ENCODE assay signal across 16 mouse cellular contexts in the genomic region with DNA sequence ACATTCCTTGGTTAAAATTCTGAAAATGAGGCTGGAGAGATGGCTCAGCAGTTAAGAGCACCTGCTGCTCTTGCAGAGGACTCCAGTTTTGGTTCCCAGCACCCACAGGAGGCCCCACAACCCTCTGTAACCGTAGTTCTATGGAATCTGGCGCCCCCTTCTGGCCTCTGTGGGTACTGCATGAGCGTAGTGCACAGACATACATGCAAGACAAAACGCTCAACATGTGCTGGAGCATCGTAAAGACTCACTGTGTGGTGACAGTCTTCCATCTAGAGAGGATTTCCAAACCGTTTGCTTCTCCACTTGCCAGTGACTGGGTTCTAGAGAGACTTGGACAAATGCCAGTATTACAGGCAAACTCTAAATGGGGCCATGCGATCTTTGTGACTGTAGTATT.
A peak's percentile ranks its signal among the peaks of the same experiment; 100 is the strongest.
DNase-seq lines count a peak whose midpoint lies in the region; ATAC-seq and TF ChIP-seq lines count a peak whose summit lies in the region.
"Had no signal": no experiment of that assay in that cellular context is flagged by ENCODE, and none has a peak within 500 bp of the region (broad histone marks: within the 10 kb centered on the region; RNA-seq: fewer than 3 reads in every experiment).

No protein-coding gene starts in this region.

- no peaks in the 10 kb centered on the region for H3K9me3 ChIP-seq in stomach, postnatal 0 days (ENCODE audit: control insufficient read depth, low read length)
- H3K9me3 ChIP-seq: lung, embryonic 15.5 days had no signal

- H3K4me1 ChIP-seq in kidney, adult 2 months (ENCODE audit: control insufficient read depth, insufficient read depth, low read length) = no peaks in the 10 kb centered on the region
- no peaks in the 10 kb centered on the region for H3K4me1 ChIP-seq in spleen, adult 2 months (ENCODE audit: control insufficient read depth, insufficient read depth, insufficient read length)
- H3K4me1 ChIP-seq in stomach, postnatal 0 days (replicated peaks; ENCODE audit: control insufficient read depth, insufficient read depth) = no peaks in the 10 kb centered on the region
- H3K4me1 ChIP-seq: embryonic facial prominence, embryonic 13.5 days; heart, embryonic 13.5 days; lung, embryonic 15.5 days had no signal

- no peak for TF ChIP-seq POLR2A in kidney, adult 2 months (IDR thresholded peaks at IDR 0.05; ENCODE audit: low read depth, low read length)
- TF ChIP-seq POLR2A in spleen, adult 2 months (IDR thresholded peaks at IDR 0.05; ENCODE audit: low read depth, low read length) = no peak

- H3K27me3 ChIP-seq in kidney, adult 2 months (replicated peaks; ENCODE audit: control insufficient read depth, insufficient read depth, low read length) = no peaks in the 10 kb centered on the region
- H3K27me3 ChIP-seq in spleen, adult 2 months (ENCODE audit: control insufficient read depth, insufficient read depth, low read length) = no peaks in the 10 kb centered on the region
- no peaks in the 10 kb centered on the region for H3K27me3 ChIP-seq in stomach, postnatal 0 days (ENCODE audit: control insufficient read depth, insufficient read depth, low read length)
- H3K27me3 ChIP-seq: embryonic facial prominence, embryonic 13.5 days; lung, embryonic 15.5 days had no signal

- no peak overlapping the region for H3K9ac ChIP-seq in stomach, postnatal 0 days (ENCODE audit: low read length)
- H3K9ac ChIP-seq: embryonic facial prominence, embryonic 13.5 days; heart, embryonic 13.5 days; hindbrain, embryonic 14.5 days; lung, embryonic 15.5 days had no signal

- intact Hi-C loops in heart, postnatal 25 days (cut with DNase I) = no loop called here

- ATAC-seq in stomach, postnatal 0 days (ENCODE audit: low FRiP score, low TSS enrichment) = no peak
- ATAC-seq in frontal cortex, adult (ENCODE audit: low TSS enrichment) = no peak
- ATAC-seq: midbrain, embryonic 16.5 days had no signal

- TF ChIP-seq CTCF in kidney, adult 2 months (conservative IDR thresholded peaks at IDR 0.05; ENCODE audit: insufficient read depth, insufficient read length, low read depth, low read length) = peak; percentile 36
- peak; percentile 32; the same call in 1 of the 2 replicates for TF ChIP-seq CTCF in spleen, adult 2 months (IDR thresholded peaks at IDR 0.05; ENCODE audit: extremely low read depth, insufficient read depth, insufficient read length, insufficient replicate concordance)
- peak; percentile 53 for TF ChIP-seq CTCF in stomach, postnatal 0 days (IDR thresholded peaks at IDR 0.05; ENCODE audit: low read depth)

- H3K4me2 ChIP-seq in stomach, postnatal 0 days (replicated peaks; ENCODE audit: low read depth) = no peak overlapping the region
- H3K4me2 ChIP-seq: embryonic facial prominence, embryonic 13.5 days; heart, embryonic 13.5 days; hindbrain, embryonic 14.5 days; lung, embryonic 15.5 days had no signal

- TF ChIP-seq EP300 in stomach, postnatal 0 days (optimal IDR thresholded peaks at IDR 0.05) = no peak

- WGBS in kidney, adult 2 months = 80% methylated on average over 7 of the region's 7 CpGs
- 81% methylated on average over 7 of the region's 7 CpGs for WGBS in spleen, adult 2 months
- WGBS in stomach, postnatal 0 days = 76% methylated on average over 7 of the region's 7 CpGs

- H3K36me3 ChIP-seq in kidney, adult 2 months (ENCODE audit: control insufficient read depth, insufficient read depth, low read length) = no peaks in the 10 kb centered on the region
- no peaks in the 10 kb centered on the region for H3K36me3 ChIP-seq in spleen, adult 2 months (ENCODE audit: control insufficient read depth, insufficient read depth, low read length)
- no peaks in the 10 kb centered on the region for H3K36me3 ChIP-seq in stomach, postnatal 0 days (ENCODE audit: control insufficient read depth, insufficient read depth, low read length)
- H3K36me3 ChIP-seq: embryonic facial prominence, embryonic 13.5 days; heart, embryonic 13.5 days; lung, embryonic 15.5 days had no signal

- no peak for DNase-seq in kidney, adult 2 months
- no peak for DNase-seq in kidney, postnatal 10 days
- no peak for DNase-seq in spleen, adult 2 months (ENCODE audit: low read depth in 1 of 2, low spot score in 2 of 2)
- no peak for DNase-seq in spleen, adult 12 weeks (ENCODE audit: low spot score)
- peak; percentile 59 for DNase-seq in R1 (ENCODE audit: low read depth, low spot score)
- no peak for DNase-seq in stomach, postnatal 0 days (ENCODE audit: low spot score)
- DNase-seq in heart, postnatal 25 days (ENCODE audit: low spot score) = no peak
- DNase-seq: adrenal gland, postnatal 14 days; cerebellum, adult 9-11 months; kidney, postnatal 25 days had no signal

- no peak overlapping the region for H3K27ac ChIP-seq in kidney, adult 2 months (ENCODE audit: insufficient read depth, low read depth, low read length)
- no peak overlapping the region for H3K27ac ChIP-seq in spleen, adult 2 months (ENCODE audit: insufficient read depth, low read length)
- no peak overlapping the region for H3K27ac ChIP-seq in stomach, postnatal 0 days (replicated peaks)
- H3K27ac ChIP-seq: embryonic facial prominence, embryonic 13.5 days; heart, embryonic 13.5 days; hindbrain, embryonic 14.5 days; lung, embryonic 15.5 days had no signal

- no peak overlapping the region for H3K4me3 ChIP-seq in kidney, adult 2 months (ENCODE audit: insufficient read depth, low read depth, low read length)
- no peak overlapping the region for H3K4me3 ChIP-seq in spleen, adult 2 months (ENCODE audit: extremely low read depth, insufficient read depth, insufficient read length)
- no peak overlapping the region for H3K4me3 ChIP-seq in stomach, postnatal 0 days (ENCODE audit: low read depth, low read length)
- H3K4me3 ChIP-seq: embryonic facial prominence, embryonic 13.5 days; heart, embryonic 13.5 days; lung, embryonic 15.5 days had no signal
